Mouse (Mus musculus) thymus, adult 2 months (tissue): ENCODE results near the gene Opcml.

Experiments used
- CTCF ChIP-seq: fragments of 200-500 bp; IDR thresholded peaks from 2 replicates; pipeline ENCODE4 v1.5.1; 2012; ENCODE audit warnings: mild to moderate bottlenecking, control low read depth, low read length, moderate library complexity, borderline replicate concordance; ENCODE audit not compliant: control insufficient read depth, poor library complexity, insufficient read depth; ENCODE audit errors: extremely low read depth
- POLR2A ChIP-seq: fragments of 200-500 bp; IDR thresholded peaks from 2 replicates; pipeline ENCODE4 v1.6.1; 2012; ENCODE audit warnings: mild to moderate bottlenecking, low read length, control low read depth, moderate library complexity; ENCODE audit not compliant: control insufficient read depth, poor library complexity, insufficient read depth; ENCODE audit errors: extremely low read depth

DNA sequence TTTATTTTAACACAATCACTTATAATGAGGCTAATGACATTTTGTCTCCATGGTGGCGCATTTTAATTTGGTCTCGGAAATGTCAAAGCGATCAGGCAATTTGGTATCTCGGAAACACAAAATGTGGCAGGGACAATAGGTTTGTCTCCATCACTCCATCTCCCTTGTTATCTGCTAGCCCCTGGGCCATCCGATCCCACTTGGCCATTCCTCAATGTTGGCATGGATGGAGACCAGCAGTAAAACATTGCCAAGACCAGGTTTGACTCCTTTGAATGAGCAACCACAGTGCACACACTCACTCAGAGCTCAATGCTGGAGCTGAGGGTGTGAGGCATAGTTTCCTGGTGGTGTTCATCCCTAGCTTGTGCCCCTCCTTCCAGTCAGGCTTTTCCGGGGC is 32.1 kb downstream of the Opcml start:
- TF ChIP-seq CTCF (no peak), POLR2A (no peak)
